In the genomic region with DNA sequence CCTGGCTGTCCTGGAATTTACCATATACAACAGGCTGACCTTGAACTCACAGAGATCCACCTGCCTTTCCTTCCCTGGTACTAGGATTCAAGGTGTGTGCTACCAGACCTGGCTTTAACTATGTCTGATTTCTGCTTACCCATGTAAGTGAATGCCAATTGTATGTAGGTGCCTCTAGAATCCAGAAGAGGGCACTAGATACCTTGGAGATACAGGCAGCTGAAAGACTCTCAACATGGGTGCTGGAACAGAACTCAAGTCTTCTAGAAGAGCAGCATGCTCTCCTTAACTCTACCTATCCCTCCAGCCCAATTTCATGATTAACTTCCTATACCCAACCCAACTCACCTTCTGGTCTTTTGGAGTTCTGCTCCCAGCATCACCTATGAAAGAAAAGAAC, we compare ENCODE assay signal across 9 mouse cellular contexts. TPM values are rescaled to one million over a fixed set of nuclear protein-coding genes. Genes with fewer than 3 reads are reported as not detected.
DNase-seq lines count a peak whose midpoint lies in the region; ATAC-seq lines count a peak whose summit lies in the region.
"Had no signal": no experiment of that assay in that cellular context is flagged by ENCODE, and none has a peak within 500 bp of the region (broad histone marks: within the 10 kb centered on the region; RNA-seq: fewer than 3 reads in every experiment).

No protein-coding gene starts in this region.

- H3K36me3 ChIP-seq in neural tube, embryonic 11.5 days (ENCODE audit: control insufficient read depth, insufficient read depth, low read length), result peaks cover 16% of the 10 kb centered on the region
- peaks cover 80% of the 10 kb centered on the region for H3K36me3 ChIP-seq in neural tube, embryonic 15.5 days

- H3K4me2 ChIP-seq in neural tube, embryonic 11.5 days (ENCODE audit: low read depth), result no peak overlapping the region
- H3K4me2 ChIP-seq in neural tube, embryonic 15.5 days, result no peak overlapping the region
- H3K4me2 ChIP-seq: lung, embryonic 15.5 days had no signal

- peak; percentile 55; the same call in 1 of the 2 replicates for ATAC-seq in frontal cortex, adult (ENCODE audit: low TSS enrichment)
- no peak for ATAC-seq in neural tube, embryonic 11.5 days (ENCODE audit: insufficient read depth, low FRiP score, low TSS enrichment)
- ATAC-seq in neural tube, embryonic 15.5 days (ENCODE audit: low FRiP score), result no peak

- no peak overlapping the region for H3K4me3 ChIP-seq in neural tube, embryonic 11.5 days (ENCODE audit: low read depth, low read length)
- no peak overlapping the region for H3K4me3 ChIP-seq in neural tube, embryonic 15.5 days (replicated peaks)
- H3K4me3 ChIP-seq: lung, embryonic 15.5 days had no signal

- H3K27me3 ChIP-seq in neural tube, embryonic 11.5 days (ENCODE audit: control insufficient read depth, insufficient read depth, low read length), result no peaks in the 10 kb centered on the region
- H3K27me3 ChIP-seq in neural tube, embryonic 15.5 days (replicated peaks), result no peaks in the 10 kb centered on the region
- H3K27me3 ChIP-seq: lung, embryonic 15.5 days had no signal

- H3K9ac ChIP-seq in neural tube, embryonic 11.5 days (ENCODE audit: low read length), result no peak overlapping the region
- no peak overlapping the region for H3K9ac ChIP-seq in neural tube, embryonic 15.5 days (replicated peaks)
- H3K9ac ChIP-seq: lung, embryonic 15.5 days had no signal

- no peaks in the 10 kb centered on the region for H3K9me3 ChIP-seq in neural tube, embryonic 11.5 days (ENCODE audit: control insufficient read depth, low read length)
- H3K9me3 ChIP-seq in neural tube, embryonic 15.5 days (replicated peaks), result no peaks in the 10 kb centered on the region
- H3K9me3 ChIP-seq: lung, embryonic 15.5 days had no signal

- no peak overlapping the region for H3K27ac ChIP-seq in neural tube, embryonic 11.5 days (ENCODE audit: low read depth, low read length)
- no peak overlapping the region for H3K27ac ChIP-seq in neural tube, embryonic 15.5 days (replicated peaks)
- H3K27ac ChIP-seq: lung, embryonic 15.5 days had no signal

- H3K4me1 ChIP-seq in neural tube, embryonic 11.5 days (ENCODE audit: control insufficient read depth, insufficient read depth, low read length), result no peaks in the 10 kb centered on the region
- no peaks in the 10 kb centered on the region for H3K4me1 ChIP-seq in neural tube, embryonic 15.5 days
- H3K4me1 ChIP-seq: lung, embryonic 15.5 days had no signal

- DNase-seq in frontal cortex, postnatal 10 days (ENCODE audit: low spot score in 2 of 2), result no peak
- DNase-seq in neural tube, embryonic 11.5 days (ENCODE audit: low spot score), result peak; percentile 19
- peak; percentile 28 for DNase-seq in c-Kit-positive CD71-negative TER-119-negative erythroid progenitor cells, embryonic 14.5 days (ENCODE audit: low read depth)
- DNase-seq in lung, postnatal 36 days, result peak; percentile 70
- DNase-seq in frontal cortex, postnatal 36 days (ENCODE audit: low spot score in 2 of 2), result no peak
- DNase-seq in layer of hippocampus, postnatal 36 days, result no peak

RNA-seq across cellular contexts. Expression of gene Setdb1, which starts 7.5 kb away (rescaled TPM):
- polyA plus RNA-seq in neural tube, embryonic 11.5 days (2014; fragmentation: Nextera tagmentation; extraction: Ambion mirVana), result 67.1 and 68.7 TPM in 2 replicates
- polyA plus RNA-seq in neural tube, embryonic 15.5 days (2015; fragmentation: Nextera tagmentation; extraction: Ambion mirVana), result 37.6 and 38.3 TPM in 2 replicates
- 10 to 100 TPM; 36.0 to 40.2 TPM for total RNA-seq in layer of hippocampus, postnatal 36 days (2021)

RNA-seq across cellular contexts. Expression of gene Cers2, which starts 34.9 kb away (rescaled TPM):
- polyA plus RNA-seq in neural tube, embryonic 11.5 days (2014; fragmentation: Nextera tagmentation; extraction: Ambion mirVana), result 107 and 109 TPM in 2 replicates
- 93.4 and 102 TPM in 2 replicates for polyA plus RNA-seq in neural tube, embryonic 15.5 days (2015; fragmentation: Nextera tagmentation; extraction: Ambion mirVana)
- 10 to 100 TPM; 59.4 to 62.9 TPM for total RNA-seq in layer of hippocampus, postnatal 36 days (2021)

RNA-seq across cellular contexts. Expression of gene Anxa9, which starts 42.5 kb away (rescaled TPM):
- polyA plus RNA-seq in neural tube, embryonic 11.5 days (2014; fragmentation: Nextera tagmentation; extraction: Ambion mirVana), result 1.2 TPM in 2 replicates
- 0.40 and 0.41 TPM in 2 replicates for polyA plus RNA-seq in neural tube, embryonic 15.5 days (2015; fragmentation: Nextera tagmentation; extraction: Ambion mirVana)
- total RNA-seq in layer of hippocampus, postnatal 36 days (2021), result 1 to 10 TPM in 1 of 2 experiments, under 1 TPM in 1; 0.94 to 1.4 TPM

RNA-seq across cellular contexts. Expression of gene 4930558C23Rik, which starts 53.1 kb away (rescaled TPM):
- polyA plus RNA-seq in neural tube, embryonic 11.5 days (2014; fragmentation: Nextera tagmentation; extraction: Ambion mirVana), result not detected in 2 replicates
- polyA plus RNA-seq in neural tube, embryonic 15.5 days (2015; fragmentation: Nextera tagmentation; extraction: Ambion mirVana), result not detected in 2 replicates
- total RNA-seq in layer of hippocampus, postnatal 36 days (2021), result not detected
- polyA plus RNA-seq: lung, embryonic 15.5 days had no signal

Comparison
In these comparisons a context has a peak if more than half of its experiments do, and no peak if none do; other contexts are left out.
1. DNase-seq: peak in neural tube, embryonic 11.5 days (single experiment), c-Kit-positive CD71-negative TER-119-negative erythroid progenitor cells, embryonic 14.5 days (single experiment) and lung, postnatal 36 days (single experiment); none in frontal cortex, postnatal 10 days (0 of 2), frontal cortex, postnatal 36 days (0 of 2) and layer of hippocampus, postnatal 36 days (0 of 2).